Mouse (Mus musculus) heart, adult 2 months (tissue): Measurements from ENCODE around the gene Rai14.

Experiments used
- CTCF ChIP-seq: fragments of 200-600 bp; IDR thresholded peaks from 2 replicates; pipeline ENCODE4 v1.8.1; 2022; ENCODE audit warnings: antibody characterized with exemption, mild to moderate bottlenecking, moderate library complexity
- POLR2A ChIP-seq: fragments of 200-500 bp; IDR thresholded peaks from 2 replicates; pipeline ENCODE4 v1.6.1; 2011; ENCODE audit warnings: mild to moderate bottlenecking, low read depth, low read length, control low read depth; ENCODE audit not compliant: insufficient read depth

DNA sequence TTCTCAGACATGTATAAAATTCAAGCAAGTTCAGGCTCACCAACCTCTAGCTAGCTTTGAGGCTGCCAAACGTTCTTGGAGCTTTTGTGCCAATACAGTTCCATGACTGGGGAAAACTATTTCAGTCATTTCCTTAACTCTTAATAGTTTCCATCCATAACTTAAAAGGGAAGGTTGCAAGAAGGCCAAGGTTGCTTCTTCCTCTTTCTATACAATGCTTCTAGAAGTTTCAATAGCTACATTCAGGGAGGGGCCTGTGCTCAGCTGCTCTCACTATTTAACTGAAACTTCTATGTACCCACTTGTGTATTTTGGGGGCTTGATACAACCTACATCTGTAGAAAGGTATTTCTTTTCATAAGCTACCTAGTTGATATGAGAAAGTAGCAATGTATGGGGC lies 24.9 kb upstream of the Rai14 start:
- no peak for TF ChIP-seq POLR2A
- no peak for TF ChIP-seq CTCF
